Mouse (Mus musculus) lung, postnatal 0 days (tissue): Measurements from ENCODE around the gene Podxl2. TPM values are rescaled to one million over a fixed set of nuclear protein-coding genes. Genes with fewer than 3 reads are reported as not detected.

Experiments used
- ATAC-seq: fragments of 200-750 bp; cut with Nextera tagmentation; 2 replicates; pipeline ENCODE4 v1.8.0; 2017; ENCODE audit warnings: moderate library complexity
- DNase-seq: peaks from one replicate; pipeline ENCODE4 v3.0.0-alpha.2; 2016; ENCODE audit warnings: low spot score
- H3K27ac ChIP-seq: fragments of 300-500 bp; sonication (generic); 2 replicates; pipeline ENCODE4 v1.5.1; 2014; ENCODE audit warnings: antibody characterized with exemption, mild to moderate bottlenecking, low read length, mixed read lengths
- H3K27me3 ChIP-seq: fragments of 300-500 bp; sonication (generic); replicated peaks from 2 replicates; pipeline ENCODE4 v1.6.1; 2014; ENCODE audit warnings: low read length, mixed read lengths; ENCODE audit not compliant: insufficient read depth
- H3K36me3 ChIP-seq: fragments of 300-500 bp; sonication (generic); 2 replicates; pipeline ENCODE4 v1.6.1; 2014; ENCODE audit warnings: low read length, mixed read lengths; ENCODE audit not compliant: insufficient read depth
- H3K4me1 ChIP-seq: fragments of 300-500 bp; sonication (generic); 2 replicates; pipeline ENCODE4 v1.6.1; 2014; ENCODE audit warnings: antibody characterized with exemption, low read depth, low read length, mixed read lengths; ENCODE audit not compliant: insufficient read depth
- H3K4me2 ChIP-seq: fragments of 300-500 bp; sonication (generic); replicated peaks from 2 replicates; pipeline ENCODE4 v1.6.1; 2014; ENCODE audit warnings: low read depth, mild to moderate bottlenecking, low read length, moderate library complexity, mixed read lengths
- H3K4me3 ChIP-seq: fragments of 300-500 bp; sonication (generic); 2 replicates; pipeline ENCODE4 v1.5.1; 2014; ENCODE audit warnings: low read depth, low read length
- H3K9ac ChIP-seq: fragments of 300-500 bp; sonication (generic); replicated peaks from 2 replicates; pipeline ENCODE4 v1.6.1; 2014; ENCODE audit warnings: low read depth, mild to moderate bottlenecking
- H3K9me3 ChIP-seq: fragments of 300-500 bp; sonication (generic); 2 replicates; pipeline ENCODE4 v1.6.1; 2016; ENCODE audit warnings: low read length, mixed read lengths
- CTCF ChIP-seq: IDR thresholded peaks from 2 replicates; pipeline ENCODE4 v1.5.1; 2016; ENCODE audit warnings: antibody characterized with exemption, mild to moderate bottlenecking
- EP300 ChIP-seq: IDR thresholded peaks from 2 replicates; pipeline ENCODE4 v1.6.1; 2016; ENCODE audit warnings: antibody characterized with exemption, mild to moderate bottlenecking, control low read depth
- WGBS: fragments of 180-500 bp; shearing (Covaris S2); extraction: QIAGEN DNeasy Blood & Tissue Kit; methylation state at CpG from one replicate; pipeline ENCODE4 v1.1.7; 2014; 5-methylcytosine and 5-hydroxymethylcytosine counted together
- polyA plus RNA-seq: library from polyadenylated mRNA; unstranded; fragments of >200 nt; fragmentation: Nextera tagmentation; extraction: Ambion mirVana; gene quantifications from 2 replicates; pipeline ENCODE4 v1.2.1, GENCODE M21; 2015

Podxl2 gene
- polyA plus RNA-seq, 1 experiment from 2014 or later = 19.1 TPM

GRCm38 (mm10) chr6:88871546-88871945 is 3.3 kb downstream of the Podxl2 start:
- H3K4me1 ChIP-seq = no peaks in the 10 kb centered on the region
- H3K27me3 ChIP-seq = 0 out of 2 replicates have a peak, but pooled peaks cover 7% of the 10 kb centered on the region
- no peak overlapping the region for H3K4me3 ChIP-seq
- no peak for ATAC-seq
- DNase-seq = no peak
- WGBS = 50% methylated on average over 8 of the region's 8 CpGs
- H3K36me3 ChIP-seq = no peaks in the 10 kb centered on the region
- TF ChIP-seq EP300 (no peak), CTCF (no peak)
- H3K9ac ChIP-seq = no peak overlapping the region
- no peak overlapping the region for H3K4me2 ChIP-seq
- no peaks in the 10 kb centered on the region for H3K9me3 ChIP-seq
- no peak overlapping the region for H3K27ac ChIP-seq

DNA sequence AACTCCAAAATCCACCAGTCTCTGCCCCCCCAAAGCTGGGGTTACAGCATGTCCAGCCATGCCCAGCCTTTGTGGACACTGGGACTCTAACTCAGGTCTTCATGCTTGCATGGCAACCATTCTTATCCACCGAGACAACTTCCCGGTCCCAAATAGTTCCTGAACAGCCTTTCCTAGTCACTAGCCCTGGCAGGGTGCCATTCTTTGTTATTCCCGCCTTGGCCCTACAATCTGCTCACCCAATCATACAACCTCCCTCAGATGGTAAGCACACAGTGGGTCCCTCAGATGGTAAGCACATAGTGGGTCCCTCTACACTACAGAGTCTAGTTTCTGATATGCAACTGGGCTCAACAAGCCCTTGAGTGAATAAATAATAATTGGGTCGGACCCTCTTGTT is 4.2 kb downstream of the Podxl2 start:
- ATAC-seq = no peak
- DNase-seq = no peak
- no peak overlapping the region for H3K27ac ChIP-seq
- H3K9ac ChIP-seq = no peak overlapping the region
- 40% methylated on average over 4 of the region's 4 CpGs for WGBS
- no peak overlapping the region for H3K4me3 ChIP-seq
- H3K36me3 ChIP-seq = no peaks in the 10 kb centered on the region
- no peaks in the 10 kb centered on the region for H3K9me3 ChIP-seq
- TF ChIP-seq CTCF (no peak), EP300 (no peak)
- H3K4me1 ChIP-seq = no peaks in the 10 kb centered on the region
- H3K27me3 ChIP-seq = 0 out of 2 replicates have a peak, but pooled peaks cover 3% of the 10 kb centered on the region
- H3K4me2 ChIP-seq = no peak overlapping the region

DNA sequence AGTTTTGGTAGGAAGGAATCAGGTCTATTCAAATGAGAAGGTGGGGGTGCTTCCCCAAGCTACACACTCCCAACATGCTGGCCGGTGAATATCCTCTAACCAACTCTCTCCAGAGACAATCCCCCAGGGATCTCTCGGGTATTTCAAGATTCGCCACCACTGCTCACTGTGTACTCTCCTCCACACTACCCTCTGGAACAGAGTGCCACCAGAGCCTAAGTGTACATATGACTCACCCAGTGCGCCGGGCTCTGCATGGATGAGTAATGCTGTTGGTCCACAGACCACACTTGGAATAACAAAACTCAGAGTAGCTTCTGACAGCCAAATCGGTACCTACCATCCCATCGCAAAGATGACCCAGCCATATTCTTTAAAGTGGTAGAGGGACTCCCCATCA is 5.4 kb downstream of the Podxl2 start:
- 85% methylated on average over 7 of the region's 7 CpGs for WGBS
- DNase-seq (no peak), ATAC-seq (peak; percentile 44; the same call in 1 of the 2 replicates)
- Histone ChIP-seq H3K36me3 (no peaks in the 10 kb centered on the region), H3K27ac (no peak overlapping the region), H3K4me1 (no peaks in the 10 kb centered on the region), H3K4me2 (no peak overlapping the region), H3K27me3 (no peaks in the 10 kb centered on the region), H3K9me3 (no peaks in the 10 kb centered on the region), H3K9ac (no peak overlapping the region), H3K4me3 (no peak overlapping the region)
- TF ChIP-seq EP300 (no peak), CTCF (no peak)

GRCm38 (mm10) chr6:88865704-88866103 is 9.1 kb downstream of the Podxl2 start:
- DNase-seq (no peak), ATAC-seq (no peak)
- Histone ChIP-seq H3K27me3 (no peaks in the 10 kb centered on the region), H3K4me2 (no peak overlapping the region), H3K36me3 (no peaks in the 10 kb centered on the region), H3K9me3 (no peaks in the 10 kb centered on the region), H3K9ac (no peak overlapping the region), H3K4me3 (no peak overlapping the region), H3K4me1 (no peaks in the 10 kb centered on the region), H3K27ac (no peak overlapping the region)
- 84% methylated on average over 7 of the region's 7 CpGs for WGBS
- TF ChIP-seq CTCF = no peak

GRCm38 (mm10) chr6:88860914-88861313 is 13.9 kb downstream of the Podxl2 start:
- H3K4me3 ChIP-seq = no peak overlapping the region
- H3K9ac ChIP-seq = no peak overlapping the region
- ATAC-seq (peak; percentile 85), DNase-seq (peak; percentile 91)
- H3K27me3 ChIP-seq = no peaks in the 10 kb centered on the region
- H3K27ac ChIP-seq = no peak overlapping the region
- no peaks in the 10 kb centered on the region for H3K9me3 ChIP-seq
- H3K4me1 ChIP-seq = no peaks in the 10 kb centered on the region
- 13% methylated on average over 2 of the region's 2 CpGs for WGBS
- no peak overlapping the region for H3K4me2 ChIP-seq
- no peak for TF ChIP-seq EP300
- TF ChIP-seq CTCF = peak; percentile 93
- H3K36me3 ChIP-seq = no peaks in the 10 kb centered on the region

DNA sequence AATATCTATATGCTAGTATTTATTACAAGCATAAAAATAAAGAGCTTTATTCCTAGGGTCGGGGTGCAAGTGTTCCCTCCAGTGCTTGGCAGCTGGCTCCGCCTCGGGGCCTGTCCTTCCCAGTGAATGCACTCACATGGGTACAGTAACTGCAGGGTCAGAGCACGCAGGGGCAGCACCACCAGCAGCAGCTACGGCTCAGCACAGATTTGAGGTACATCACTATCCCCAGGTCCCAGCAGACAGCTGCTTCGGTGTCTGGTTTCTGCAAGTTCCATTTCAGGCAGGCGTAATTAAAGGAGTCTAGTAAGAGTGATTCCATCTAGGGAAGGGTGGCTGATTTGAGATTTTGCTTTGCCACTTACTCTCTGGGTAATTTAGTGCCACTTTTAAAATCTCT is 16.5 kb downstream of the Podxl2 start:
- DNase-seq (no peak), ATAC-seq (no peak)
- Histone ChIP-seq H3K4me2 (no peak overlapping the region), H3K9me3 (no peaks in the 10 kb centered on the region), H3K4me1 (no peaks in the 10 kb centered on the region), H3K27ac (no peak overlapping the region), H3K36me3 (no peaks in the 10 kb centered on the region), H3K9ac (no peak overlapping the region), H3K4me3 (no peak overlapping the region), H3K27me3 (no peaks in the 10 kb centered on the region)
- no peak for TF ChIP-seq EP300
- no peak for TF ChIP-seq CTCF
- WGBS = 74% methylated on average over 7 of the region's 7 CpGs

GRCm38 (mm10) chr6:88857830-88858229 is 17.0 kb downstream of the Podxl2 start:
- Histone ChIP-seq H3K4me3 (no peak overlapping the region), H3K36me3 (no peaks in the 10 kb centered on the region), H3K27ac (no peak overlapping the region), H3K4me1 (no peaks in the 10 kb centered on the region), H3K27me3 (no peaks in the 10 kb centered on the region), H3K4me2 (no peak overlapping the region), H3K9ac (no peak overlapping the region), H3K9me3 (no peaks in the 10 kb centered on the region)
- DNase-seq (no peak), ATAC-seq (no peak)
- WGBS = 80% methylated on average over 6 of the region's 6 CpGs
- TF ChIP-seq EP300 (no peak), CTCF (no peak)
